In the genomic region with DNA sequence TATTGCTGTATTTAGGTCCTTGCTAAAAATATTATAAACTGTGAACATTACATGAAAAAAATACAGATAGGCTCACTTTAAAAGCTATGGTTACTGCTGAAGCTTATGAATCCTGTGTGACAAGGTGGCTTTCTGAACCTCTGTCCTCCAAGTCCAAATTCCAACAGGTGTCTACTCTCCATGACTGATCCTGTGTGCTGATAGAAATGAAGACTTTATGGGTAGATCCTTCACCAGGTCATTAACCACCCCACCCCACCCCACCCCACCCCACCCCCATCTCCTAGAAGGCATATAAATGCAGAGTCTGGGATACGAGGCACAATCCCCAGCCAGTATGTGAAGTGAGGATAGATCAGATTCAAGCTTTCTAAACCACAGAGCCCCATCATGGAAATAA, we compare ENCODE assay signal across 18 mouse cellular contexts.
"Had no signal": no experiment of that assay in that cellular context is flagged by ENCODE, and none has a peak within 500 bp of the region (broad histone marks: within the 10 kb centered on the region; RNA-seq: fewer than 3 reads in every experiment).

No protein-coding gene starts in this region.

- H3K9ac ChIP-seq: lung, embryonic 14.5 days; midbrain, embryonic 12.5 days; neural tube, embryonic 13.5 days; neural tube, embryonic 15.5 days had no signal

- H3K27me3 ChIP-seq: midbrain, embryonic 12.5 days; neural tube, embryonic 13.5 days; neural tube, embryonic 15.5 days had no signal

- H3K27ac ChIP-seq: midbrain, embryonic 10.5 days; midbrain, embryonic 12.5 days; neural tube, embryonic 13.5 days; neural tube, embryonic 15.5 days had no signal

- H3K4me1 ChIP-seq: neural tube, embryonic 13.5 days; neural tube, embryonic 15.5 days had no signal

- ATAC-seq: midbrain, embryonic 16.5 days had no signal

- H3K4me3 ChIP-seq: midbrain, embryonic 10.5 days; midbrain, embryonic 12.5 days; myocyte; neural tube, embryonic 13.5 days; neural tube, embryonic 15.5 days had no signal

- H3K9me3 ChIP-seq: midbrain, embryonic 10.5 days; midbrain, embryonic 12.5 days; neural tube, embryonic 13.5 days; neural tube, embryonic 15.5 days had no signal

- DNase-seq: lung, embryonic 14.5 days; lung, postnatal 10 days; lung, postnatal 4 days; midbrain, embryonic 14.5 days; retina, postnatal 1 day; right cerebral cortex, adult 18-20 months; right cerebral cortex, postnatal 25 days; right cerebral cortex, postnatal 4 days; spleen, adult 18-20 months; thymus, adult 18-20 months; thymus, postnatal 25 days; thymus, postnatal 4 days had no signal

- H3K36me3 ChIP-seq: midbrain, embryonic 10.5 days; midbrain, embryonic 12.5 days; neural tube, embryonic 13.5 days; neural tube, embryonic 15.5 days had no signal

- H3K4me2 ChIP-seq: lung, embryonic 14.5 days; midbrain, embryonic 12.5 days; neural tube, embryonic 13.5 days; neural tube, embryonic 15.5 days had no signal
